Mouse (Mus musculus) mature B cell (primary cell): ENCODE results near the gene Ehd4.

ENCODE experiments used
- in situ Hi-C: fragments of 300-500 bp; cut with MboI; formaldehyde crosslinking; loops from 2 replicates; pipeline ENCODE4 v1.14.3; 2019

The Ehd4 gene

GRCm38 (mm10) chr2:120144390-120144789, 10.0 kb downstream of the Ehd4 start:
- in situ Hi-C loops, result no loop called here

GRCm38 (mm10) chr2:120142336-120142735, 12.1 kb downstream of the Ehd4 start:
- in situ Hi-C loops, result no loop called here

GRCm38 (mm10) chr2:120141671-120142070, 12.7 kb downstream of the Ehd4 start:
- in situ Hi-C loops, result no loop called here

- in situ Hi-C loops, result no loop called here
These were observed 14.1 kb downstream of the Ehd4 start for GRCm38 (mm10) chr2:120140326-120140725.

- in situ Hi-C loops, result no loop called here
These were observed 15.3 kb downstream of the Ehd4 start for GRCm38 (mm10) chr2:120139091-120139490.

- in situ Hi-C loops, result no loop called here
These were observed 17.1 kb downstream of the Ehd4 start for GRCm38 (mm10) chr2:120137281-120137680.

- in situ Hi-C loops, result no loop called here
These were observed 19.8 kb downstream of the Ehd4 start for GRCm38 (mm10) chr2:120134453-120135075.

- in situ Hi-C loops, result no loop called here
These were observed 22.5 kb downstream of the Ehd4 start for GRCm38 (mm10) chr2:120131881-120132280.

GRCm38 (mm10) chr2:120129252-120129908, 25.0 kb downstream of the Ehd4 start:
- in situ Hi-C loops, result no loop called here

GRCm38 (mm10) chr2:120128611-120129051, 25.8 kb downstream of the Ehd4 start:
- in situ Hi-C loops, result no loop called here

- in situ Hi-C loops, result no loop called here
These were observed 26.4 kb downstream of the Ehd4 start for GRCm38 (mm10) chr2:120128011-120128410.

GRCm38 (mm10) chr2:120126901-120127300, 27.5 kb downstream of the Ehd4 start:
- in situ Hi-C loops, result no loop called here

GRCm38 (mm10) chr2:120126408-120126807, 28.0 kb downstream of the Ehd4 start:
- in situ Hi-C loops, result no loop called here

GRCm38 (mm10) chr2:120125461-120125860, 28.9 kb downstream of the Ehd4 start:
- in situ Hi-C loops, result no loop called here

GRCm38 (mm10) chr2:120124946-120125345, 29.5 kb downstream of the Ehd4 start:
- in situ Hi-C loops, result no loop called here

GRCm38 (mm10) chr2:120124096-120124495, 30.3 kb downstream of the Ehd4 start:
- in situ Hi-C loops, result no loop called here

GRCm38 (mm10) chr2:120122983-120123382, 31.4 kb downstream of the Ehd4 start:
- in situ Hi-C loops, result no loop called here

GRCm38 (mm10) chr2:120117346-120117745, 37.1 kb downstream of the Ehd4 start:
- in situ Hi-C loops, result no loop called here

- in situ Hi-C loops, result no loop called here
These were observed 38.0 kb downstream of the Ehd4 start for GRCm38 (mm10) chr2:120116362-120116761.

- in situ Hi-C loops, result no loop called here
These were observed 39.4 kb downstream of the Ehd4 start for GRCm38 (mm10) chr2:120114977-120115376.

GRCm38 (mm10) chr2:120113963-120114362, 40.4 kb downstream of the Ehd4 start:
- in situ Hi-C loops, result no loop called here

- in situ Hi-C loops, result no loop called here
These were observed 40.9 kb downstream of the Ehd4 start for GRCm38 (mm10) chr2:120113476-120113875.

- in situ Hi-C loops, result no loop called here
These were observed 42.8 kb downstream of the Ehd4 start for GRCm38 (mm10) chr2:120111596-120111995.

GRCm38 (mm10) chr2:120111172-120111571, 43.2 kb downstream of the Ehd4 start:
- in situ Hi-C loops, result no loop called here
